Mouse (Mus musculus): ENCODE results near the gene Fbxl18. TPM values are rescaled to one million over a fixed set of nuclear protein-coding genes. Genes with fewer than 3 reads are reported as not detected.

Fbxl18 gene
- 11.5 and 17.2 TPM in 2 replicates for polyA plus RNA-seq (2012; rRNA removed)

GRCm38 (mm10) chr5:142894918-142895613 is at the start of gene Fbxl18:
TSS of gene Fbxl18 (minus strand) at chr5:142895421.
- under 1% methylated on average over 40 of the region's 40 CpGs for WGBS
- H3K4me1 ChIP-seq (ENCODE audit: control insufficient read depth, insufficient read depth, low read length): no peaks in the 10 kb centered on the region
- no peaks in the 10 kb centered on the region for H3K36me3 ChIP-seq (ENCODE audit: control insufficient read depth, insufficient read depth, low read length)
- H3K27ac ChIP-seq (ENCODE audit: insufficient read depth, low read depth, low read length): peak within 1 kb of the TSS; percentile 88
- H3K27me3 ChIP-seq (replicated peaks; ENCODE audit: control insufficient read depth, insufficient read depth, low read length): no peaks in the 10 kb centered on the region
- DNase-seq: peak; percentile 96
- H3K4me3 ChIP-seq (ENCODE audit: insufficient read depth, low read depth, low read length): peak within 1 kb of the TSS; percentile 83
- peak; percentile 73 for TF ChIP-seq POLR2A (IDR thresholded peaks at IDR 0.05; ENCODE audit: low read depth, low read length)
- TF ChIP-seq CTCF (conservative IDR thresholded peaks at IDR 0.05; ENCODE audit: insufficient read depth, insufficient read length, low read depth, low read length): no peak

DNA sequence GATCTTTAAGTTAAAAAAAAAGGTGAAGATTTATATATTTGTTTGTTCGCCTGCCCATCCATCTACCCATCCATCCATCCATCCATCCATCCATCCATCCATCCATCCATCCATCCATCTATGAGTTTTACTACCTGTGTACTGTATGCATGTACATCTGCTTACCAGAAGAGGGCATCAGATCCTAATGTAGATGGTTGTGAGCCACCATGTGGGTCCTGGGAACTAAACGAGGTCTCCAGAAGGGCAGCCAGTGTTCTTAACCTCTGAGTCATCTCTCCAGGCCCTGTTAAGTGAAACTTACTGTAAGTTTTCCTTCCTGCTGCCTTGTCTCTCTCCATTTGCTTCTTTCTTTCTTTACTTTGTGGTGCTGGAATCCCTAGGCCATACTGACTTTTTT is 45.2 kb upstream of the Fbxl18 start:
- no peak for DNase-seq
- Histone ChIP-seq H3K4me1 (ENCODE audit: control insufficient read depth, insufficient read depth, low read length) (0 out of 2 replicates have a peak, but pooled peaks cover 4% of the 10 kb centered on the region), H3K4me3 (ENCODE audit: insufficient read depth, low read depth, low read length) (no peak overlapping the region), H3K27ac (ENCODE audit: insufficient read depth, low read depth, low read length) (no peak overlapping the region), H3K27me3 (replicated peaks; ENCODE audit: control insufficient read depth, insufficient read depth, low read length) (no peaks in the 10 kb centered on the region), H3K36me3 (ENCODE audit: control insufficient read depth, insufficient read depth, low read length) (no peaks in the 10 kb centered on the region)
- TF ChIP-seq POLR2A (IDR thresholded peaks at IDR 0.05; ENCODE audit: low read depth, low read length) (no peak), CTCF (conservative IDR thresholded peaks at IDR 0.05; ENCODE audit: insufficient read depth, insufficient read length, low read depth, low read length) (0 out of 2 replicates have a peak, but pooled peaks have one; percentile 3)
- WGBS: 73% methylated on average over 2 of the region's 2 CpGs

GRCm38 (mm10) chr5:142937956-142938727 is 42.9 kb upstream of the Fbxl18 start:
- 42% methylated on average over 19 of the region's 19 CpGs for WGBS
- Histone ChIP-seq H3K27ac (ENCODE audit: insufficient read depth, low read depth, low read length) (no peak overlapping the region), H3K4me1 (ENCODE audit: control insufficient read depth, insufficient read depth, low read length) (0 out of 2 replicates have a peak, but pooled peaks cover 4% of the 10 kb centered on the region), H3K36me3 (ENCODE audit: control insufficient read depth, insufficient read depth, low read length) (no peaks in the 10 kb centered on the region), H3K27me3 (replicated peaks; ENCODE audit: control insufficient read depth, insufficient read depth, low read length) (no peaks in the 10 kb centered on the region), H3K4me3 (ENCODE audit: insufficient read depth, low read depth, low read length) (no peak overlapping the region)
- TF ChIP-seq POLR2A (IDR thresholded peaks at IDR 0.05; ENCODE audit: low read depth, low read length): no peak
- TF ChIP-seq CTCF (conservative IDR thresholded peaks at IDR 0.05; ENCODE audit: insufficient read depth, insufficient read length, low read depth, low read length): no peak
- DNase-seq: no peak

DNA sequence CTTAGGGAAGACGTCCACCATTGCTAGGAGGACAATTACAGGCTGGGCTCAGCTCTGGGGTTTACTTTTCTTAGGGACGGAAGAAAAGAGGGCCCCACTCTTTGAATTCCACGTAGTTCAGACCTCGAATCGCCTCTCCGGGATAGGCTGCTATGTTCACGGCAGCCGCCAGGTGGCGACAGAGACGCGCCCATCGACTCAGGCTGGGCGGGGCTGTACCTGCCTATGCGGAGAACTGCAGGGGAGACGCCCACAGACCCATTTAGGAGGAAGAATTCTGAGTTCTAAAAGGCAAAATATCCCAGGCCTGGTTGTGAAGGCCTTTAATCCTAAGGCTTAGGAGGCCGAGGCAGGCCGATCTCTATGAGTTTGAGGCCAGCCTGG is 41.1 kb upstream of the Fbxl18 start:
- Histone ChIP-seq H3K27ac (ENCODE audit: insufficient read depth, low read depth, low read length) (no peak overlapping the region), H3K27me3 (replicated peaks; ENCODE audit: control insufficient read depth, insufficient read depth, low read length) (no peaks in the 10 kb centered on the region), H3K36me3 (ENCODE audit: control insufficient read depth, insufficient read depth, low read length) (no peaks in the 10 kb centered on the region), H3K4me1 (ENCODE audit: control insufficient read depth, insufficient read depth, low read length) (0 out of 2 replicates have a peak, but pooled peaks cover 4% of the 10 kb centered on the region), H3K4me3 (ENCODE audit: insufficient read depth, low read depth, low read length) (no peak overlapping the region)
- 6% methylated on average over 17 of the region's 17 CpGs for WGBS
- peak; percentile 81 for DNase-seq
- TF ChIP-seq CTCF (conservative IDR thresholded peaks at IDR 0.05; ENCODE audit: insufficient read depth, insufficient read length, low read depth, low read length) (peak; percentile 90), POLR2A (IDR thresholded peaks at IDR 0.05; ENCODE audit: low read depth, low read length) (no peak)

GRCm38 (mm10) chr5:142935642-142936335 is 40.6 kb upstream of the Fbxl18 start:
- Histone ChIP-seq H3K27me3 (replicated peaks; ENCODE audit: control insufficient read depth, insufficient read depth, low read length) (no peaks in the 10 kb centered on the region), H3K4me3 (ENCODE audit: insufficient read depth, low read depth, low read length) (no peak overlapping the region), H3K4me1 (ENCODE audit: control insufficient read depth, insufficient read depth, low read length) (0 out of 2 replicates have a peak, but pooled peaks cover 4% of the 10 kb centered on the region), H3K36me3 (ENCODE audit: control insufficient read depth, insufficient read depth, low read length) (no peaks in the 10 kb centered on the region), H3K27ac (ENCODE audit: insufficient read depth, low read depth, low read length) (no peak overlapping the region)
- WGBS: 20% methylated on average over 13 of the region's 13 CpGs
- peak; percentile 92 for DNase-seq
- TF ChIP-seq POLR2A (IDR thresholded peaks at IDR 0.05; ENCODE audit: low read depth, low read length): no peak
- peak; percentile 53 for TF ChIP-seq CTCF (conservative IDR thresholded peaks at IDR 0.05; ENCODE audit: insufficient read depth, insufficient read length, low read depth, low read length)

DNA sequence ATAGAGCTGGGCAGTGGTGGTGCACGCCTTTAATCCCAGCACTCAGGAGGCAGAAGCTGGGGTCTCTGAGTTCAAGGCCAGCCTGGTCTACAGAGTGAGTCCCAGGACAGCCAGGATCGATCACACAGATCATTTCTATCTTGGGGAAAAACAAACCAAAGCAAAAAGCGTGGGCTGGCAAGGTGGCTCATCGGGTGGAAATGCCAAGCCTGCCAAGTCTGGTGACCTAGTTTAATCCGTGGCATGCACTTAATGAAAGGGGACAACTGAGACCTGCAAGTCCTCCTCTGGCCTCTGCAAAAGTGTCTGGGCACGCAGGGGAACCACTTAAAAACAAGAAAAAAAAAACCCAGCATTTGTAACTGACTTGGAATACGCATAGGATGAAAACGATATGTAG is 37.5 kb upstream of the Fbxl18 start:
- Histone ChIP-seq H3K4me3 (ENCODE audit: insufficient read depth, low read depth, low read length) (no peak overlapping the region), H3K4me1 (ENCODE audit: control insufficient read depth, insufficient read depth, low read length) (0 out of 2 replicates have a peak, but pooled peaks cover 4% of the 10 kb centered on the region), H3K27ac (ENCODE audit: insufficient read depth, low read depth, low read length) (no peak overlapping the region), H3K27me3 (replicated peaks; ENCODE audit: control insufficient read depth, insufficient read depth, low read length) (no peaks in the 10 kb centered on the region), H3K36me3 (ENCODE audit: control insufficient read depth, insufficient read depth, low read length) (no peaks in the 10 kb centered on the region)
- WGBS: 58% methylated on average over 8 of the region's 8 CpGs
- TF ChIP-seq POLR2A (IDR thresholded peaks at IDR 0.05; ENCODE audit: low read depth, low read length): no peak
- TF ChIP-seq CTCF (conservative IDR thresholded peaks at IDR 0.05; ENCODE audit: insufficient read depth, insufficient read length, low read depth, low read length): no peak
- no peak for DNase-seq

Data from kidney, adult 2 months (tissue).